Mouse (Mus musculus) neural tube, postnatal 0 days (tissue): ENCODE data around the gene D430019H16Rik. TPM values are rescaled to one million over a fixed set of nuclear protein-coding genes. Genes with fewer than 3 reads are reported as not detected.

Experiments used
- polyA plus RNA-seq: library from polyadenylated mRNA; unstranded; fragments of >200 nt; fragmentation: Nextera tagmentation; extraction: Ambion mirVana; gene quantifications from 2 replicates; pipeline ENCODE4 v1.2.1, GENCODE M21; 2015

D430019H16Rik gene
- polyA plus RNA-seq = 9.0 and 9.9 TPM in 2 replicates

DNA sequence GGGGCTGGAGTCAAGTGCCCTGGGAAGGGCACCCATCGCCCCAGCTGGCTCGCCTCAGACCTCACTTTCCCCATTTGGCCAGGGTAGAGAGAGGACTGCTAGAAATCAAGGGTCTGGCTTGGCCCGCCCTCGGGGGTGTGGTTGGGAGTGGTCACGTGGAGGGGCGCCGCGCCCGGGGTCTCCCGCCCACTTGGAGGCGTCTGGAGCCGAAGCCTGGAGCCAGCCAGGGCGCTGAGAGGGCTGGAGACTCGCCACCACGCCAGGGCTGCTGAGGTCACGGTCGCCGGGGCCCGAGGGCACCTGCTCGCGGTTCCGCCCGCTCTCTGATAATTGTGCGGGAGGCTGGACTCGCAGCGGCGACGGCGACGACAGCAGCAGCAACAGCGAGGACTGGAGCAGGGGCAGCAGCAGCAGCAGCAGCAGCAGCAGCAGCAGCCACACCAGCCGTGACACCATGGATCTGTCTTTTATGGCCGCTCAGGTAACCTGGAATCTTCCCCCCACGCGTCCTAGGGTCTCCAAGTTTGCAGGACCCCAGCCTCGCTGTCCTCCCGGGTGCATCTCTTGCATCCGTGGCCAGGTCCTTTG lies at the start of gene D430019H16Rik:
D430019H16Rik (plus strand) TSS at position 187 of the 588 bp plus-strand sequence.

Other genes with a start within 250 kb of the D430019H16Rik start
- not detected in 2 replicates for gene Tcl1, start 231.1 kb upstream of the D430019H16Rik start, polyA plus RNA-seq
- gene Tunar, start 120.0 kb upstream of the D430019H16Rik start, polyA plus RNA-seq = 22.3 and 29.5 TPM in 2 replicates
- gene Bdkrb2, start 109.4 kb downstream of the D430019H16Rik start, polyA plus RNA-seq = 1.7 and 2.2 TPM in 2 replicates
- gene Bdkrb1, start 149.2 kb downstream of the D430019H16Rik start, polyA plus RNA-seq = 0.22 and 0.28 TPM in 2 replicates
- 23.1 and 23.4 TPM in 2 replicates for gene Gskip, start 231.0 kb downstream of the D430019H16Rik start, polyA plus RNA-seq
- gene Atg2b, start 231.4 kb downstream of the D430019H16Rik start, polyA plus RNA-seq = 9.4 and 12.3 TPM in 2 replicates